Mouse (Mus musculus) testis, adult 2 months (tissue): ENCODE results near the gene Zfp750. TPM values are rescaled to one million over a fixed set of nuclear protein-coding genes. Genes with fewer than 3 reads are reported as not detected.

Source experiments
- H3K27ac ChIP-seq: fragments of 200-500 bp; 2 replicates; pipeline ENCODE4 v1.5.1; 2012; ENCODE audit warnings: low read depth, low read length; ENCODE audit not compliant: control insufficient read depth, insufficient read depth
- H3K27me3 ChIP-seq: fragments of 200-500 bp; 2 replicates; pipeline ENCODE4 v1.6.1; 2012; ENCODE audit warnings: mild to moderate bottlenecking, low read length, moderate library complexity; ENCODE audit not compliant: control insufficient read depth, insufficient read depth
- H3K36me3 ChIP-seq: fragments of 200-500 bp; 2 replicates; pipeline ENCODE4 v1.6.1; 2012; ENCODE audit warnings: mild to moderate bottlenecking, low read length; ENCODE audit not compliant: control insufficient read depth, insufficient read depth
- H3K4me1 ChIP-seq: fragments of 200-500 bp; 2 replicates; pipeline ENCODE4 v1.6.1; 2012; ENCODE audit warnings: low read length; ENCODE audit not compliant: control insufficient read depth, insufficient read depth
- H3K4me3 ChIP-seq: fragments of 200-500 bp; 2 replicates; pipeline ENCODE4 v1.5.1; 2012; ENCODE audit warnings: low read depth, mild to moderate bottlenecking, low read length, moderate library complexity, mixed read lengths; ENCODE audit not compliant: control insufficient read depth
- CTCF ChIP-seq: fragments of 200-500 bp; IDR thresholded peaks from 2 replicates; pipeline ENCODE4 v1.5.1; 2012; ENCODE audit warnings: low read depth, mild to moderate bottlenecking, inconsistent platforms, low read length, moderate library complexity; ENCODE audit not compliant: control insufficient read depth, insufficient read depth, insufficient replicate concordance
- POLR2A ChIP-seq: fragments of 200-500 bp; IDR thresholded peaks from 2 replicates; pipeline ENCODE4 v1.6.1; 2012; ENCODE audit warnings: low read depth, mild to moderate bottlenecking, inconsistent platforms, low read length, moderate library complexity; ENCODE audit not compliant: control insufficient read depth
- polyA plus RNA-seq: library from polyadenylated mRNA; depleted of rRNA; stranded (reverse); fragments of >200 nt; gene quantifications from 2 replicates; pipeline ENCODE4 v1.2.3, GENCODE M21; 2012

Gene Zfp750
- polyA plus RNA-seq, 1 experiment, result 0.23 TPM

DNA sequence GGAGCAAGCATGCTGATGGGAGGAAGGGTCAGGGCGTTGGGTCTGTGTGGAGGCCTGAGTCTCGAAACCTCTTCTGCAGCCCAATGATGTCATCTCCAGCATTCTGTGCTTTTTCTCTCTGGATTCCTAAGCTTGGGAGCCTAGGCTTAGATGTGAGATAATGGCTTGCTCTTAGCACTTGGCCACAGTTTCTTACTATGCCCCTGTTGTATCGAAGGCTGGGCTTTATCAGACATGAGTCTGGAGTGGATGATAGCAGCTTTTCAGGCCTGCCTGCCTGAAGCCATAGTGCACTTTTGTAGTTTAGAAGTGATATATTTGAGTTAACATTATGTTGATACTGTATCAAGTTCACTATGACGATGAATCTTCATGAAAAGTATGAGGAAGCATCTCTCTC, 17.6 kb downstream of the Zfp750 start:
- Histone ChIP-seq H3K4me1 (no peaks in the 10 kb centered on the region), H3K27ac (no peak overlapping the region), H3K4me3 (no peak overlapping the region), H3K36me3 (no peaks in the 10 kb centered on the region; the same call in none of the 2 replicates), H3K27me3 (no peaks in the 10 kb centered on the region)
- no peak for TF ChIP-seq CTCF
- no peak for TF ChIP-seq POLR2A

DNA sequence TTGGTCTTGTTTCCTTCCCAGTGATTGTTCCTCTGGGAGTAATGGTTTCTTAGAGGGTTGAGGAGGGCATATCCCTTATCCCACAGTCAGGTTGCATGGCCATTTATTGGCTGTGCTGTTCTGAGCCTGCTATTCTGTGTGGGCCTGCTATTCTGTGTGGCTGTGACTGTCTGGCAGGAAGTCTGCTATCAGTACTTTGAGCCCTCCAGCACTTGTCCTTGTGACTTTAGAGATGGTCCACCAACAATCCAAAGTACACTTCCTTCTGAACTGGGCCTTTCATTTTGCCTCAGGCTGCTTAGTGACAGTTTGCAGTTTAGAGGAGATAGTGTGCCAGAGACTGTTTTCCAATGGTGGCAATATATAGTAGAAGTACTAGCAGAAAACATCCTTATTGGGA, 18.5 kb downstream of the Zfp750 start:
- H3K4me3 ChIP-seq, result no peak overlapping the region
- no peak overlapping the region for H3K27ac ChIP-seq
- H3K4me1 ChIP-seq, result no peaks in the 10 kb centered on the region
- no peaks in the 10 kb centered on the region; the same call in none of the 2 replicates for H3K36me3 ChIP-seq
- no peaks in the 10 kb centered on the region for H3K27me3 ChIP-seq
- TF ChIP-seq POLR2A, result no peak
- TF ChIP-seq CTCF, result no peak

DNA sequence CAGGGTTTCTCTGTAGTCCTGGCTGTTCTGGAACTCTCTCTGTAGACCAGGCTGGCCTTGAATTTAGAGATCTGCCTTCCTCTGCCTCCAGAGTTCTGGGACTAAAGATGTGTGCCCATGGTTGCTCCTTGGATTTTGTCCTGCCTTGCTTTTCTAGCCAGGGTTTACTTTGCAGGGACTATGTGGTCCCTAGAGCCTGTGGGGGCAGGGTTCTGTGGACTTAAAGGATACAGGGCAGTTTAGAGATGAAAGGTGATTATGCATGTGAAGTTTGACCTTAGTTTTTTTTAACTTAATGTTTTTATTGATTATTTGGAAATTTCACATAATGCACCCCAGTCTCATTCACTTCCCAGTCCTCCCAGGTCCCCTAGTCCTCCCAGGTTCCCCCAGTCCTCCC, 28.5 kb downstream of the Zfp750 start:
- Histone ChIP-seq H3K27me3 (no peaks in the 10 kb centered on the region), H3K4me3 (no peak overlapping the region), H3K4me1 (no peaks in the 10 kb centered on the region), H3K27ac (no peak overlapping the region), H3K36me3 (no peaks in the 10 kb centered on the region; the same call in 1 of the 2 replicates)
- TF ChIP-seq POLR2A (no peak), CTCF (no peak)

DNA sequence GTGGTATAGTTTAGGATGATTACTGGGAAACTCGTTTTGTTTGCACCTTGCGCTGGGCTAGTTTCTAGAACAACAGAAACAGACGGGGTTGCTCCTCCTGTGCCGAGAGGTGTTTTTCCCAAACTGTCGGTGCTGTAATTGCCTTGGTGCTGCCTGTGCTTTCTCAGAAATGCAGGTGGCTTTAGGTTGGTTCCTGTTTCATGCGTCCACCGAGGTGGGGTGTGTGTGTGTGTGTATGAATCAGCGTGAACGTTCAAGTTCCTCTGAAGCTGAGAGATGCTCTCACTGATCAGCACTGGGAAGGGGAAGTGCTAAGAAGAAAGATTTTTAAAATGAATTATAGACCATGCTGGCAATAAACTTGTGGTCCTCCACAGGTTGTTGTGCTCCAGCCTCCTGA, 33.3 kb downstream of the Zfp750 start:
- H3K27ac ChIP-seq, result no peak overlapping the region
- no peaks in the 10 kb centered on the region for H3K4me1 ChIP-seq
- H3K27me3 ChIP-seq, result no peaks in the 10 kb centered on the region
- no peak overlapping the region for H3K4me3 ChIP-seq
- no peaks in the 10 kb centered on the region for H3K36me3 ChIP-seq
- TF ChIP-seq CTCF (no peak), POLR2A (no peak)

DNA sequence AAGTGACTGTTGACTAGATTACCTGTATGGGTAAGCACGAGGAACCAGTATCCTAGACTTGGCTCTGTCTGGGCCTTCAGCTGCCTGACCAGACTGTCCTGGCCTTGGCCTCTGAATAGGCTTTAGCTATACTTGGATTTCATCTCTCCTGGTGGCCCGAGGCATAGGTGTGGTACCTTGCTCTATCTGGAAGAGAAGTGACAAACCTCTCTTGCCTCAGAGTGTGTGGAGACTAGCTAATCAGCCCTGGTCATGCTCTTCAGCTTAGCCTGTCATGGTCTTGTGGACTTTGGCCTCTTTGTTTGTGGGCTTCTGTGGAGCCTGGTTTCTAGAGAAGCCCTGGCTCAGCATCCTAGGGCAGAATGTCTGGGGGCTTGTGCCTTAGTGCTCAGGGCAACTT, 38.0 kb downstream of the Zfp750 start:
- Histone ChIP-seq H3K36me3 (peaks cover 2% of the 10 kb centered on the region; the same call in 1 of the 2 replicates), H3K4me3 (no peak overlapping the region), H3K4me1 (no peaks in the 10 kb centered on the region), H3K27ac (no peak overlapping the region), H3K27me3 (no peaks in the 10 kb centered on the region)
- TF ChIP-seq POLR2A, result no peak
- no peak for TF ChIP-seq CTCF

DNA sequence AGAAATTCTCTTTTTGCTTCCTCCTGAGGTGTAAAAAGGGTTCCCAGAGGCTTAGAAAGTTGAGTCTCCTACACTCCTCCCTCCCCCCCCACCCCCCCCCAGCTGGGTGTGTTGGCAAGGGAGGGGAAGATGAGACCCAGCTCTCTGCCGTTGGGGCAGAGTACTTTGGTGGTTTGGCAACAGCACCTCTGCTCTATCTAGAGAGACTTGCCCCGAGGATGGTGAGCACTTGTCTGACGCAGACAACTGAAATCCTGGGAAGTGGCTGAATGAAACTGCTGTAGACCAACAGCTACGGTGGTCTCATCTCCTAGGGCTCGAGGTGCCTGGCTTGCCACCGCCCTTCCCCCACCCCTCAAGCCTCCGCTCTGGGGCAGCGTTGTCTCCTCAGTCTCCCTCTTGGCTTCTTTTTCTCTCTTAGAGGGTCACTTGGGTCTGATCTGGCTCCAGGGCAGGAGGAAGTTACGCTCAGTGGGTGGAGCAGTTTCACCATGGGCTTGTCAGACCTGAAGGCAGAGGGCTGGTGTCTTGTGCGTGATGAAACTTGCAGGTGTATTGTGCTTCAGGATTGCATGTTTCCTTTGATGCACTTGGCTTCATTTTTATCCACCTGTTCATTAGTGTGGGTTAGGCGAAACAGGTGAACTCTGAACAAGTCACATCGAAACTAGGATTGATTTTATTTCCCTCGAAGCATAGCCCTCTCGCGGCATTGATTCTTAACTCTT, 39.5 kb downstream of the Zfp750 start:
- TF ChIP-seq CTCF (no peak), POLR2A (no peak)
- no peak overlapping the region for H3K4me3 ChIP-seq

DNA sequence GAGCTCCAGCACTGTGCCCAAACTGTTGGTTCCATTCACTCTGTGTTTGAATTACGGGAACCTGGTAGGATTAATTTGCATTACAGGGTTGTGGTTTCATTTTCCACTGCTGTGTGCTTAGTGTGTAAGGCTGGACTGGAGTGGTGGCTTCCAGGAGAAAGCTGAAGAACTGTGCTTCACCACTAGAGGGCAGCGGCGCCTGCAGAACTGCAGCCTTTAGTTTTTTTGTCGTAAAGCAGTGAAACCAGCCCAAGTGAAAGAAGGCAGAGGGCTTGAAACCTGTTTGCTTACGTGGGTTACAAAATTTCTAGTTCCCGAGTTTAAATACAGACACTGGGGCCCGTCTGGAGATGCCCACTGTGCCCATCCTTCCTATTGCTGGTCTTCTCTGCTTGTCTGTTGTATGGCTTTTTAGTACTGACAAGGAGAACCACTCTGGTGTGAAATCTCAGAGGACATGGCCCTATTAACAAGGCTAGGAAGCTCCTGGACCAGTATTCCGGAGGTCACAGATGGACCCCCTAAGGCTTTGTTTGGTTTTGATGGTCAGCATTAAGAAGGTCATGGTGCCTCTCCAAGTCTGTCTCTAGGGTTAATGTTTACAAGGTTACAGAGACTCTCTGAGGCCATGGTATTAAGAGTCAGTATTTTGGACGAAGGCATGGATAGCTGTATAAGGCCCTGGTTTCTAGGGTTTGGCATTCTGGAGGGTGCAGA, 43.3 kb downstream of the Zfp750 start:
- no peak overlapping the region for H3K4me3 ChIP-seq
- no peak overlapping the region for H3K27ac ChIP-seq
- peaks cover 2% of the 10 kb centered on the region; the same call in 1 of the 2 replicates for H3K36me3 ChIP-seq
- peaks cover 6% of the 10 kb centered on the region for H3K4me1 ChIP-seq
- TF ChIP-seq CTCF (peak; percentile 83; the same call in 1 of the 2 replicates), POLR2A (no peak)
- no peaks in the 10 kb centered on the region for H3K27me3 ChIP-seq

More for the DNA sequence above, 39.5 kb downstream of the Zfp750 start:
- Histone ChIP-seq H3K36me3 (peaks cover 2% of the 10 kb centered on the region; the same call in 1 of the 2 replicates), H3K27ac (no peak overlapping the region), H3K4me1 (no peaks in the 10 kb centered on the region; the same call in 1 of the 2 replicates), H3K27me3 (no peaks in the 10 kb centered on the region)
